21 mouse cellular contexts compared by ENCODE assay signal in genomic region chr11:70869263-70869662, GRCm38 (mm10). TPM values are rescaled to one million over a fixed set of nuclear protein-coding genes. Genes with fewer than 3 reads are reported as not detected.
"Had no signal": no experiment of that assay in that cellular context is flagged by ENCODE, and none has a peak within 500 bp of the region (broad histone marks: within the 10 kb centered on the region; RNA-seq: fewer than 3 reads in every experiment).

No protein-coding gene starts in this region.

- H3K36me3 ChIP-seq: lung, embryonic 15.5 days; midbrain, embryonic 13.5 days; midbrain, embryonic 15.5 days; neural tube, embryonic 12.5 days had no signal

- DNase-seq: liver, postnatal 0 days; lung, adult 2 months; lung, postnatal 14 days; lung, postnatal 36 days; retina, postnatal 1 day; right cerebral cortex, adult 18-20 months; right cerebral cortex, postnatal 25 days; right cerebral cortex, postnatal 4 days; spleen, adult 18-20 months; thymus, adult 18-20 months; thymus, postnatal 14 days; thymus, postnatal 36 days had no signal

- H3K27me3 ChIP-seq: lung, embryonic 15.5 days; megakaryocyte, embryonic 14.5 days; midbrain, embryonic 13.5 days; midbrain, embryonic 15.5 days; neural tube, embryonic 12.5 days had no signal

- H3K27ac ChIP-seq: lung, embryonic 15.5 days; macrophage; midbrain, embryonic 13.5 days; midbrain, embryonic 15.5 days; neural tube, embryonic 12.5 days had no signal

- H3K4me3 ChIP-seq: lung, embryonic 15.5 days; megakaryocyte, embryonic 14.5 days; midbrain, embryonic 13.5 days; midbrain, embryonic 15.5 days; neural tube, embryonic 12.5 days had no signal

RNA-seq across cellular contexts. Expression of gene Scimp, which starts 56.9 kb away (rescaled TPM):
- total RNA-seq: midbrain, postnatal 0 days had no signal
- polyA plus RNA-seq: midbrain, embryonic 11.5 days; midbrain, embryonic 15.5 days; midbrain, postnatal 0 days; neural tube, embryonic 12.5 days; neural tube, embryonic 14.5 days had no signal
